Mouse (Mus musculus) left cerebral cortex, postnatal 14 days (tissue): ENCODE data around the gene Wdr60. TPM values are rescaled to one million over a fixed set of nuclear protein-coding genes. Genes with fewer than 3 reads are reported as not detected.
"Not testable (repeated sequence)": the region's sequence is repeated elsewhere in the genome, so short reads cannot be mapped to it uniquely, and the experiment has no call there.

Source experiments
- DNase-seq, 2 experiments: peaks; one replicate each; pipeline ENCODE4 v3.0.0; 2021 to 2022; ENCODE audit warnings: low spot score in 2 of 2, mixed read lengths in 1 of 2
- intact Hi-C: fragments of 180-260 bp; cut with DNase I; formaldehyde crosslinking; loops from one replicate; pipeline ENCODE4 v1.15.1; 2025
- long read RNA-seq, 2 experiments: library from polyadenylated mRNA; stranded (forward); transcript quantifications; one replicate each; pipeline ENCODE4 v2.0.0; 2021
- total RNA-seq, 2 experiments: library from RNA; stranded (reverse); gene quantifications; 2 replicates each; pipeline ENCODE4 v1.2.3; 2021

Gene Wdr60
- total RNA-seq: 10 to 100 TPM; 12.6 to 17.0 TPM
- long read RNA-seq, experiment 1, transcript Wdr60-201 (22 exons, 3,721 nt): major isoform, 9 of 22 reads
- long read RNA-seq, experiment 1, partial matches to known transcripts: 4 of 22 reads
- long read RNA-seq, experiment 1, other reads (novel, unspliced or antisense): 9 of 22 reads
- long read RNA-seq, experiment 2, transcript Wdr60-201 (22 exons, 3,721 nt): major isoform, 6 of 19 reads
- long read RNA-seq, experiment 2, partial matches to known transcripts: 1 of 19 reads
- long read RNA-seq, experiment 2, other reads (novel, unspliced or antisense): 11 of 19 reads

GRCm38 (mm10) chr12:116262555-116263341 is at the start of gene Wdr60:
Wdr60 (minus strand) TSS chr12:116263022.
- intact Hi-C loops: no loop called here
- peak; percentile 66 to 88 for DNase-seq

GRCm38 (mm10) chr12:116308612-116309011 is 45.8 kb upstream of the Wdr60 start:
- intact Hi-C loops: no loop called here
- no peak for DNase-seq

GRCm38 (mm10) chr12:116307870-116308269 is 45.0 kb upstream of the Wdr60 start:
- no peak for DNase-seq
- intact Hi-C loops: no loop called here

- intact Hi-C loops: no loop called here
- no peak for DNase-seq
Measured at GRCm38 (mm10) chr12:116306042-116306441, 43.2 kb upstream of the Wdr60 start.

- intact Hi-C loops: no loop called here
- no peak for DNase-seq
Measured at GRCm38 (mm10) chr12:116302181-116302580, 39.4 kb upstream of the Wdr60 start.

- DNase-seq: no peak
- intact Hi-C loops: no loop called here
Measured at GRCm38 (mm10) chr12:116299906-116300305, 37.1 kb upstream of the Wdr60 start.

GRCm38 (mm10) chr12:116293599-116294292 is 30.9 kb upstream of the Wdr60 start:
- peak in 1 of 2 experiments; percentile 33 for DNase-seq
- intact Hi-C loops: no loop called here

- intact Hi-C loops: no loop called here
- no peak for DNase-seq
Measured at GRCm38 (mm10) chr12:116293185-116293584, 30.4 kb upstream of the Wdr60 start.

- intact Hi-C loops: no loop called here
Measured at GRCm38 (mm10) chr12:116283511-116283910, 20.7 kb upstream of the Wdr60 start.

GRCm38 (mm10) chr12:116282856-116283255 is 20.0 kb upstream of the Wdr60 start:
- intact Hi-C loops: no loop called here

More at GRCm38 (mm10) chr12:116283511-116283910, 20.7 kb upstream of the Wdr60 start:
- DNase-seq: no peak

GRCm38 (mm10) chr12:116281427-116282281 is 18.8 kb upstream of the Wdr60 start:
- peak; percentile 22 to 23 for DNase-seq
- intact Hi-C loops: no loop called here

More at GRCm38 (mm10) chr12:116282856-116283255, 20.0 kb upstream of the Wdr60 start:
- no peak for DNase-seq

- peak; percentile 100 for DNase-seq
- intact Hi-C loops: no loop called here
Measured at GRCm38 (mm10) chr12:116280653-116281364, 18.0 kb upstream of the Wdr60 start, which contains the start of gene Esyt2. Esyt2 (plus strand) TSS chr12:116281196.

- intact Hi-C loops: no loop called here
Measured at GRCm38 (mm10) chr12:116280149-116280652, 17.4 kb upstream of the Wdr60 start.

GRCm38 (mm10) chr12:116279181-116279580 is 16.4 kb upstream of the Wdr60 start:
- no peak for DNase-seq
- intact Hi-C loops: no loop called here

More at GRCm38 (mm10) chr12:116280149-116280652, 17.4 kb upstream of the Wdr60 start:
- DNase-seq: no peak

GRCm38 (mm10) chr12:116278541-116278940 is 15.7 kb upstream of the Wdr60 start:
- DNase-seq: no peak
- intact Hi-C loops: no loop called here

GRCm38 (mm10) chr12:116276961-116277360 is 14.1 kb upstream of the Wdr60 start:
- DNase-seq: no peak
- intact Hi-C loops: no loop called here

GRCm38 (mm10) chr12:116275631-116276030 is 12.8 kb upstream of the Wdr60 start:
- intact Hi-C loops: no loop called here

GRCm38 (mm10) chr12:116275086-116275485 is 12.3 kb upstream of the Wdr60 start, which contains the start of gene Gm11027:
Gm11027 (plus strand) TSS chr12:116275386.
- intact Hi-C loops, DNase-seq: not testable (repeated sequence)

More at GRCm38 (mm10) chr12:116275631-116276030, 12.8 kb upstream of the Wdr60 start:
- no peak for DNase-seq
